8 mouse cellular contexts compared by ENCODE assay signal in genomic region chr13:23299276-23299998, GRCm38 (mm10). TPM values are rescaled to one million over a fixed set of nuclear protein-coding genes. Genes with fewer than 3 reads are reported as not detected.
DNase-seq lines count a peak whose midpoint lies in the region; ATAC-seq lines count a peak whose summit lies in the region.

No protein-coding gene starts in this region.

- ATAC-seq in kidney, embryonic 15.5 days (replicated peaks; ENCODE audit: low FRiP score) = peak; percentile 72
- no peak for ATAC-seq in embryonic facial prominence, embryonic 12.5 days (ENCODE audit: insufficient number of reproducible peaks, insufficient read depth, low FRiP score, low TSS enrichment)
- peak; percentile 56; the same call in 1 of the 2 replicates for ATAC-seq in limb, embryonic 11.5 days (ENCODE audit: insufficient number of reproducible peaks, low FRiP score, low TSS enrichment, low read depth)
- peak; percentile 59 for ATAC-seq in neural tube, embryonic 13.5 days (ENCODE audit: low read depth)

- H3K27me3 ChIP-seq in kidney, embryonic 15.5 days = peaks cover 32% of the 10 kb centered on the region
- H3K27me3 ChIP-seq in embryonic facial prominence, embryonic 12.5 days = peaks cover 8% of the 10 kb centered on the region; the same call in 1 of the 2 replicates
- no peaks in the 10 kb centered on the region for H3K27me3 ChIP-seq in limb, embryonic 11.5 days (ENCODE audit: control insufficient read depth, insufficient read depth, low read length)
- H3K27me3 ChIP-seq in neural tube, embryonic 13.5 days = peaks cover 49% of the 10 kb centered on the region

- H3K4me2 ChIP-seq in kidney, embryonic 15.5 days = peak overlapping the region; percentile 77
- peak overlapping the region; percentile 53 for H3K4me2 ChIP-seq in embryonic facial prominence, embryonic 12.5 days (replicated peaks)
- peak overlapping the region; percentile 64 for H3K4me2 ChIP-seq in limb, embryonic 11.5 days (ENCODE audit: low read depth, severe bottlenecking)
- peak overlapping the region; percentile 55 for H3K4me2 ChIP-seq in neural tube, embryonic 13.5 days

- peak overlapping the region; percentile 58 for H3K4me3 ChIP-seq in kidney, embryonic 15.5 days (replicated peaks)
- peak overlapping the region; percentile 49 for H3K4me3 ChIP-seq in embryonic facial prominence, embryonic 12.5 days
- peak overlapping the region; percentile 50 for H3K4me3 ChIP-seq in limb, embryonic 11.5 days (ENCODE audit: low read depth, low read length)
- peak overlapping the region; percentile 40 for H3K4me3 ChIP-seq in neural tube, embryonic 13.5 days

- H3K36me3 ChIP-seq in kidney, embryonic 15.5 days = no peaks in the 10 kb centered on the region
- H3K36me3 ChIP-seq in embryonic facial prominence, embryonic 12.5 days = no peaks in the 10 kb centered on the region
- no peaks in the 10 kb centered on the region for H3K36me3 ChIP-seq in limb, embryonic 11.5 days (ENCODE audit: control insufficient read depth, insufficient read depth, low read length)
- H3K36me3 ChIP-seq in neural tube, embryonic 13.5 days = no peaks in the 10 kb centered on the region

- no peaks in the 10 kb centered on the region for H3K9me3 ChIP-seq in kidney, embryonic 15.5 days (replicated peaks)
- H3K9me3 ChIP-seq in embryonic facial prominence, embryonic 12.5 days = no peaks in the 10 kb centered on the region
- no peaks in the 10 kb centered on the region for H3K9me3 ChIP-seq in limb, embryonic 11.5 days (ENCODE audit: control insufficient read depth, low read length)
- no peaks in the 10 kb centered on the region for H3K9me3 ChIP-seq in neural tube, embryonic 13.5 days

- H3K27ac ChIP-seq in kidney, embryonic 15.5 days = no peak overlapping the region
- H3K27ac ChIP-seq in embryonic facial prominence, embryonic 12.5 days = no peak overlapping the region
- H3K27ac ChIP-seq in limb, embryonic 11.5 days (replicated peaks; ENCODE audit: low read depth, low read length) = no peak overlapping the region
- no peak overlapping the region for H3K27ac ChIP-seq in neural tube, embryonic 13.5 days (replicated peaks)

- peaks cover 9% of the 10 kb centered on the region; the same call in 1 of the 2 replicates for H3K4me1 ChIP-seq in kidney, embryonic 15.5 days
- H3K4me1 ChIP-seq in embryonic facial prominence, embryonic 12.5 days = no peaks in the 10 kb centered on the region
- H3K4me1 ChIP-seq in limb, embryonic 11.5 days (ENCODE audit: control insufficient read depth, insufficient read depth, low read length) = no peaks in the 10 kb centered on the region
- H3K4me1 ChIP-seq in neural tube, embryonic 13.5 days (replicated peaks) = peaks cover 12% of the 10 kb centered on the region

- DNase-seq in kidney, postnatal 10 days = no peak
- peak; percentile 44 for DNase-seq in limb, embryonic 11.5 days (ENCODE audit: low spot score)
- DNase-seq in adrenal gland, adult (ENCODE audit: inconsistent age in 2 of 2, low spot score in 1 of 2) = no peak
- no peak for DNase-seq in kidney, postnatal 25 days
- DNase-seq in urinary bladder, postnatal 4 days (ENCODE audit: low spot score in 2 of 2) = no peak

- H3K9ac ChIP-seq in kidney, embryonic 15.5 days = peak overlapping the region; percentile 38
- H3K9ac ChIP-seq in embryonic facial prominence, embryonic 12.5 days = peak overlapping the region; percentile 31; the same call in 1 of the 2 replicates
- H3K9ac ChIP-seq in limb, embryonic 11.5 days (ENCODE audit: low read length) = peak overlapping the region; percentile 30; the same call in 1 of the 2 replicates
- peak overlapping the region; percentile 57 for H3K9ac ChIP-seq in neural tube, embryonic 13.5 days

- under 1% methylated on average over 22 of the region's 22 CpGs for WGBS in kidney, embryonic 15.5 days
- under 1% methylated on average over 22 of the region's 22 CpGs for WGBS in embryonic facial prominence, embryonic 12.5 days
- WGBS in limb, embryonic 11.5 days = under 1% methylated on average over 22 of the region's 22 CpGs
- WGBS in neural tube, embryonic 13.5 days = under 1% methylated on average over 22 of the region's 22 CpGs

RNA-seq across cellular contexts. Expression of gene Vmn1r223, which starts 52.5 kb away (rescaled TPM):
- polyA plus RNA-seq in kidney, embryonic 15.5 days (2015; fragmentation: Nextera tagmentation; extraction: Ambion mirVana) = not detected in 2 replicates
- polyA plus RNA-seq in embryonic facial prominence, embryonic 12.5 days (2016; fragmentation: Nextera tagmentation; extraction: Ambion mirVana) = not detected in 2 replicates
- 0.04 TPM in 1 of 2 replicates, not detected in the other for polyA plus RNA-seq in limb, embryonic 11.5 days (2014; fragmentation: Nextera tagmentation; extraction: Ambion mirVana)
- polyA plus RNA-seq in neural tube, embryonic 13.5 days (2015; fragmentation: Nextera tagmentation; extraction: Ambion mirVana) = not detected in 2 replicates
